Comparison of ENCODE assay signal across 8 mouse cellular contexts in genomic region chr5:8422157-8422931, GRCm38 (mm10). TPM values are rescaled to one million over a fixed set of nuclear protein-coding genes. Genes with fewer than 3 reads are reported as not detected.
DNase-seq lines count a peak whose midpoint lies in the region; ATAC-seq and TF ChIP-seq lines count a peak whose summit lies in the region.

Dbf4 (minus strand) TSS chr5:8422716.
Slc25a40 (plus strand) TSS chr5:8422850.

- no peaks in the 10 kb centered on the region for H3K27me3 ChIP-seq in forebrain, embryonic 14.5 days (replicated peaks; ENCODE audit: control insufficient read depth, insufficient read depth, low read length)
- H3K27me3 ChIP-seq in liver, postnatal 0 days (ENCODE audit: insufficient read depth, low read length): no peaks in the 10 kb centered on the region
- H3K27me3 ChIP-seq in neural tube, embryonic 13.5 days: no peaks in the 10 kb centered on the region

- H3K4me2 ChIP-seq in forebrain, embryonic 14.5 days (ENCODE audit: low read length): peak within 1 kb of the TSS; percentile 64
- peak within 1 kb of the TSS; percentile 90 for H3K4me2 ChIP-seq in liver, postnatal 0 days (ENCODE audit: low read depth, low read length)
- H3K4me2 ChIP-seq in neural tube, embryonic 13.5 days: peak within 1 kb of the TSS; percentile 87

- peak; percentile 75 for DNase-seq in ES-E14 (ENCODE audit: low read depth, low spot score)
- peak; percentile 84 for DNase-seq in cerebellum, adult 11 months
- peak; percentile 94 for DNase-seq in forebrain, embryonic 14.5 days (ENCODE audit: low spot score)
- peak; percentile 96 to 97 for DNase-seq in heart, postnatal 14 days
- DNase-seq in large intestine, adult 2 months (ENCODE audit: low read depth, low spot score): peak; percentile 54
- DNase-seq in liver, postnatal 0 days: peak; percentile 93
- DNase-seq in telencephalon, adult 2 months (ENCODE audit: low read depth, low spot score): peak; percentile 48

- H3K9ac ChIP-seq in ES-E14 (ENCODE audit: insufficient read depth, low read depth, low read length, poor library complexity, severe bottlenecking): peak within 1 kb of the TSS; percentile 100
- H3K9ac ChIP-seq in forebrain, embryonic 14.5 days (ENCODE audit: low read length): peak within 1 kb of the TSS; percentile 88
- H3K9ac ChIP-seq in liver, postnatal 0 days (replicated peaks): peak within 1 kb of the TSS; percentile 83
- peak within 1 kb of the TSS; percentile 80 for H3K9ac ChIP-seq in neural tube, embryonic 13.5 days

- peaks cover 16% of the 10 kb centered on the region for H3K36me3 ChIP-seq in ES-E14 (ENCODE audit: control insufficient read depth, insufficient read depth, low read length, poor library complexity, severe bottlenecking)
- H3K36me3 ChIP-seq in forebrain, embryonic 14.5 days (ENCODE audit: control insufficient read depth, insufficient read depth, low read length): peaks cover 22% of the 10 kb centered on the region
- peaks cover 20% of the 10 kb centered on the region for H3K36me3 ChIP-seq in liver, postnatal 0 days (replicated peaks; ENCODE audit: insufficient read depth, low read length)
- peaks cover 7% of the 10 kb centered on the region; the same call in 1 of the 2 replicates for H3K36me3 ChIP-seq in neural tube, embryonic 13.5 days

- no peak for TF ChIP-seq EP300 in liver, postnatal 0 days (IDR thresholded peaks at IDR 0.05; ENCODE audit: low read depth)

- intact Hi-C loops in heart, postnatal 14 days (cut with DNase I): no loop called here

- in situ Hi-C loops in ES-E14 (cut with MboI; ENCODE audit: low sequenced_read_pairs in 2 of 2, unreplicated experiment in 2 of 2): no loop called here

- ATAC-seq in forebrain, embryonic 14.5 days: peak; percentile 97
- ATAC-seq in liver, postnatal 0 days: peak; percentile 97
- peak; percentile 98 for ATAC-seq in neural tube, embryonic 13.5 days (ENCODE audit: low read depth)

- TF ChIP-seq CTCF in liver, postnatal 0 days (IDR thresholded peaks at IDR 0.05; ENCODE audit: low read depth): no peak

- peaks cover 0 to 3% of the 10 kb centered on the region in 2 experiments; a peak in 1 of 4 replicates for H3K4me1 ChIP-seq in ES-E14 (ENCODE audit: control insufficient read depth in 2 of 2, insufficient read depth in 2 of 2, low read length in 2 of 2, poor library complexity in 1 of 2)
- H3K4me1 ChIP-seq in forebrain, embryonic 14.5 days (ENCODE audit: control insufficient read depth, insufficient read depth, low read length): peaks cover 5% of the 10 kb centered on the region; the same call in 1 of the 2 replicates
- peaks cover 8% of the 10 kb centered on the region for H3K4me1 ChIP-seq in liver, postnatal 0 days (ENCODE audit: insufficient read depth)
- peaks cover 23% of the 10 kb centered on the region for H3K4me1 ChIP-seq in neural tube, embryonic 13.5 days (replicated peaks)

- H3K27ac ChIP-seq in ES-E14 (ENCODE audit: insufficient read depth, low read depth, low read length, poor library complexity, severe bottlenecking): peak within 1 kb of the TSS; percentile 97
- peak within 1 kb of the TSS; percentile 78 for H3K27ac ChIP-seq in forebrain, embryonic 14.5 days (ENCODE audit: low read depth, low read length)
- peak within 1 kb of the TSS; percentile 84 for H3K27ac ChIP-seq in liver, postnatal 0 days (ENCODE audit: low read depth)
- H3K27ac ChIP-seq in neural tube, embryonic 13.5 days (replicated peaks): peak within 1 kb of the TSS; percentile 81

- H3K4me3 ChIP-seq in ES-E14 (ENCODE audit: insufficient read depth in 1 of 2, low read depth in 1 of 2, low read length in 2 of 2, poor library complexity in 1 of 2, severe bottlenecking in 1 of 2): peak within 1 kb of the TSS; percentile 97 to 100
- peak within 1 kb of the TSS; percentile 71 for H3K4me3 ChIP-seq in forebrain, embryonic 14.5 days (ENCODE audit: low read depth, low read length)
- peak within 1 kb of the TSS; percentile 78 for H3K4me3 ChIP-seq in liver, postnatal 0 days (ENCODE audit: low read depth, low read length)
- peak within 1 kb of the TSS; percentile 86 for H3K4me3 ChIP-seq in neural tube, embryonic 13.5 days

- WGBS in forebrain, embryonic 14.5 days: under 1% methylated on average over 76 of the region's 93 CpGs
- WGBS in large intestine, adult 2 months: under 1% methylated on average over 85 of the region's 93 CpGs
- 1% methylated on average over 82 of the region's 93 CpGs for WGBS in liver, postnatal 0 days (ENCODE audit: insufficient replicate concordance)
- WGBS in neural tube, embryonic 13.5 days: under 1% methylated on average over 88 of the region's 93 CpGs

- H3K9me3 ChIP-seq in ES-E14 (ENCODE audit: control insufficient read depth, insufficient read depth, low read depth, low read length): no peaks in the 10 kb centered on the region
- no peaks in the 10 kb centered on the region for H3K9me3 ChIP-seq in forebrain, embryonic 14.5 days (replicated peaks; ENCODE audit: control insufficient read depth, low read length)
- H3K9me3 ChIP-seq in liver, postnatal 0 days (ENCODE audit: low read length): no peaks in the 10 kb centered on the region
- H3K9me3 ChIP-seq in neural tube, embryonic 13.5 days: no peaks in the 10 kb centered on the region

TF ChIP-seq in ES-E14, 5 proteins besides CTCF, POLR2A, EP300 and RAD21:
- TF ChIP-seq ZNF384 (IDR thresholded peaks at IDR 0.05; ENCODE audit: low read depth, low read length) (no peak), HCFC1 (IDR thresholded peaks at IDR 0.05; ENCODE audit: borderline replicate concordance, insufficient read depth, low read length) (peak; percentile 42; the same call in 1 of the 2 replicates)

RNA-seq across cellular contexts. Expression of gene Dbf4, which starts in this region (rescaled TPM):
- 109 and 114 TPM in 2 replicates for total RNA-seq in ES-E14 (2012; rRNA removed)
- polyA plus RNA-seq in forebrain, embryonic 14.5 days (2014; fragmentation: Nextera tagmentation; extraction: Ambion mirVana): 27.2 and 31.6 TPM in 2 replicates
- total RNA-seq in heart, postnatal 14 days (2021): 1 to 10 TPM; 3.0 to 4.3 TPM
- 5.1 and 6.7 TPM in 2 replicates for polyA plus RNA-seq in large intestine, adult 2 months (2012; rRNA removed)
- 14.0 TPM in 2 replicates for polyA plus RNA-seq in liver, postnatal 0 days (2015; fragmentation: Nextera tagmentation; extraction: Ambion mirVana)
- polyA plus RNA-seq in neural tube, embryonic 13.5 days (2015; fragmentation: Nextera tagmentation; extraction: Ambion mirVana): 13.7 and 16.2 TPM in 2 replicates

RNA-seq across cellular contexts. Expression of gene Slc25a40, which starts in this region (rescaled TPM):
- 24.7 and 27.2 TPM in 2 replicates for total RNA-seq in ES-E14 (2012; rRNA removed)
- polyA plus RNA-seq in forebrain, embryonic 14.5 days (2014; fragmentation: Nextera tagmentation; extraction: Ambion mirVana): 6.8 and 7.8 TPM in 2 replicates
- 1 to 10 TPM; 7.9 to 8.9 TPM for total RNA-seq in heart, postnatal 14 days (2021)
- 1.4 and 1.6 TPM in 2 replicates for polyA plus RNA-seq in large intestine, adult 2 months (2012; rRNA removed)
- polyA plus RNA-seq in liver, postnatal 0 days (2015; fragmentation: Nextera tagmentation; extraction: Ambion mirVana): 2.9 and 3.1 TPM in 2 replicates
- 7.6 and 8.1 TPM in 2 replicates for polyA plus RNA-seq in neural tube, embryonic 13.5 days (2015; fragmentation: Nextera tagmentation; extraction: Ambion mirVana)

Comparison
In these comparisons a context has a peak if more than half of its experiments do, and no peak if none do; other contexts are left out.
1. Peak in every context shown above with its lines: DNase-seq, ATAC-seq, H3K4me3 ChIP-seq and H3K27ac ChIP-seq.
2. RNA of gene Dbf4 (total RNA-seq): 109 to 114 TPM in ES-E14; 3.0 to 4.3 TPM in heart, postnatal 14 days; every median in the first group is over 10 times any median in the second.